Mouse (Mus musculus) heart, postnatal 36 days (tissue): ENCODE measurements around the gene Gdf3. TPM values are rescaled to one million over a fixed set of nuclear protein-coding genes. Genes with fewer than 3 reads are reported as not detected.

Experiments used
- DNase-seq, 2 experiments: peaks; one replicate each; pipeline ENCODE4 v3.0.0; 2021 to 2022
- intact Hi-C: fragments of 180-260 bp; cut with DNase I; formaldehyde crosslinking; loops from one replicate; pipeline ENCODE4 v1.15.1; 2025
- total RNA-seq, 2 experiments: library from RNA; stranded (reverse); gene quantifications; 2 replicates each; pipeline ENCODE4 v1.2.3; 2021

Gene Gdf3
- total RNA-seq, 2 experiments from 2014 or later = not detected

GRCm38 (mm10) chr6:122570695-122571616 lies 38.9 kb downstream of the Gdf3 start:
- intact Hi-C loops = no loop called here
- no peak for DNase-seq

GRCm38 (mm10) chr6:122569762-122570161 lies 40.1 kb downstream of the Gdf3 start:
- intact Hi-C loops = no loop called here
- DNase-seq = no peak

- no peak for DNase-seq
- intact Hi-C loops = no loop called here
These were observed 40.8 kb downstream of the Gdf3 start for GRCm38 (mm10) chr6:122569113-122569512.

GRCm38 (mm10) chr6:122565070-122565784 lies 44.7 kb downstream of the Gdf3 start:
- intact Hi-C loops = no loop called here
- DNase-seq = no peak

GRCm38 (mm10) chr6:122562463-122562862 lies 47.4 kb downstream of the Gdf3 start:
- intact Hi-C loops = loop anchor here (1.0 kb wide), 2 partner anchors 66 to 160 kb away; no protein-coding TSS in a partner anchor
- peak; percentile 56 to 69 for DNase-seq

- DNase-seq = no peak
- intact Hi-C loops = no loop called here
These were observed 48.9 kb downstream of the Gdf3 start for GRCm38 (mm10) chr6:122561005-122561404.

- intact Hi-C loops = no loop called here
- peak; percentile 77 to 79 for DNase-seq
These were observed 49.5 kb downstream of the Gdf3 start for GRCm38 (mm10) chr6:122560427-122560826.

- DNase-seq = peak; percentile 64 to 72
- intact Hi-C loops = loop anchor here (2.0 kb wide), 1 partner anchor 76 kb away; no protein-coding TSS in a partner anchor
These were observed 52.8 kb downstream of the Gdf3 start for GRCm38 (mm10) chr6:122556959-122557561.

Other genes starting within 250 kb of the Gdf3 start
- under 1 TPM in 1 of 2 experiments, not detected in 1; 0.72 TPM for gene Rimklb, start 111.3 kb downstream of the Gdf3 start, total RNA-seq
- gene Mfap5, start 104.2 kb downstream of the Gdf3 start, total RNA-seq = 10 to 100 TPM; 41.3 to 43.4 TPM
- gene Aicda, start 56.3 kb downstream of the Gdf3 start, total RNA-seq = not detected
- gene Apobec1, start 7.6 kb downstream of the Gdf3 start, total RNA-seq = 1 to 10 TPM; 6.3 to 8.0 TPM
- not detected for gene Dppa3, start 16.3 kb upstream of the Gdf3 start, total RNA-seq
- gene Nanog, start 97.4 kb upstream of the Gdf3 start, total RNA-seq = not detected
- gene Slc2a3, start 191.6 kb upstream of the Gdf3 start, total RNA-seq = 1 to 10 TPM; 1.6 to 2.0 TPM
- gene Foxj2, start 209.8 kb upstream of the Gdf3 start, total RNA-seq = 10 to 100 TPM; 33.4 to 34.7 TPM
- 1 to 10 TPM; 3.0 to 5.0 TPM for gene C3ar1, start 246.1 kb upstream of the Gdf3 start, total RNA-seq